Mouse (Mus musculus) CH12.LX (cell line): ENCODE measurements at regions not wholly inside any gene's neighbourhood (a gene's known extent, or its start where the extent isn't known, plus 50 kb on each side); places are given as distances from the start of the nearest gene placed in this dataset.

Experiments used
- CHD2 ChIP-seq: IDR thresholded peaks from 2 replicates; pipeline ENCODE4 v1.6.1; 2011; ENCODE audit warnings: low read length, improper control_type of control experiment
- EP300 ChIP-seq: IDR thresholded peaks from 2 replicates; pipeline ENCODE4 v1.6.1; 2011; ENCODE audit warnings: low read length, improper control_type of control experiment
- JUN ChIP-seq: IDR thresholded peaks from 2 replicates; pipeline ENCODE4 v1.6.1; 2011; ENCODE audit warnings: low read depth, mild to moderate bottlenecking, low read length, improper control_type of control experiment, moderate library complexity; ENCODE audit not compliant: insufficient read depth
- NELFE ChIP-seq: IDR thresholded peaks from 2 replicates; pipeline ENCODE4 v1.6.1; 2011; ENCODE audit warnings: low read depth, low read length, improper control_type of control experiment
- POLR2A ChIP-seq: IDR thresholded peaks from 2 replicates; pipeline ENCODE4 v1.6.1; 2011; ENCODE audit warnings: low read depth, mild to moderate bottlenecking, improper control_type of control experiment, low read length
- POLR2AphosphoS2 ChIP-seq: IDR thresholded peaks from 2 replicates; pipeline ENCODE4 v1.6.1; 2011; ENCODE audit warnings: low read depth, low read length, improper control_type of control experiment
- TBP ChIP-seq: conservative IDR thresholded peaks from 2 replicates; pipeline ENCODE4 v1.6.1; 2011; ENCODE audit warnings: low read depth, low read length, improper control_type of control experiment
- ZKSCAN1 ChIP-seq: IDR thresholded peaks from 2 replicates; pipeline ENCODE4 v1.6.1; 2012; ENCODE audit warnings: low read depth, inconsistent platforms, low read length, improper control_type of control experiment, borderline replicate concordance

GRCm38 (mm10) chr13:39306851-39307250 is 346.2 kb upstream of the Slc35b3 start:
- no peak for TF ChIP-seq POLR2AphosphoS2
- TF ChIP-seq POLR2A: no peak
- no peak for TF ChIP-seq TBP
- TF ChIP-seq CHD2: no peak
- no peak for TF ChIP-seq ZKSCAN1
- no peak for TF ChIP-seq JUN
- TF ChIP-seq EP300: no peak
- no peak for TF ChIP-seq NELFE
